Mouse (Mus musculus) midbrain, postnatal 0 days (tissue): Measurements from ENCODE around the gene Camta1. TPM values are rescaled to one million over a fixed set of nuclear protein-coding genes. Genes with fewer than 3 reads are reported as not detected.

Source experiments
- ATAC-seq: fragments of 200-750 bp; cut with Nextera tagmentation; 2 replicates; pipeline ENCODE4 v1.8.0; 2017; ENCODE audit warnings: moderate number of reproducible peaks, mild to moderate bottlenecking, moderate TSS enrichment, moderate library complexity; ENCODE audit not compliant: low FRiP score
- DNase-seq: peaks from one replicate; pipeline ENCODE4 v3.0.0-alpha.2; 2015; ENCODE audit warnings: low spot score
- H3K27ac ChIP-seq: fragments of 300-500 bp; sonication (generic); 2 replicates; pipeline ENCODE4 v1.5.1; 2014; ENCODE audit warnings: low read depth, mild to moderate bottlenecking, low read length, mixed read lengths
- H3K27me3 ChIP-seq: fragments of 300-500 bp; sonication (generic); 2 replicates; pipeline ENCODE4 v1.6.1; 2014; ENCODE audit warnings: low read length, control low read depth, mixed read lengths; ENCODE audit not compliant: insufficient read depth
- H3K36me3 ChIP-seq: fragments of 300-500 bp; sonication (generic); 2 replicates; pipeline ENCODE4 v1.6.1; 2014; ENCODE audit warnings: low read length, control low read depth, mixed read lengths; ENCODE audit not compliant: insufficient read depth
- H3K4me1 ChIP-seq: fragments of 300-500 bp; sonication (generic); 2 replicates; pipeline ENCODE4 v1.6.1; 2014; ENCODE audit warnings: mild to moderate bottlenecking, control low read depth, antibody characterized with exemption, low read length, mixed read lengths; ENCODE audit not compliant: insufficient read depth
- H3K4me2 ChIP-seq: fragments of 300-500 bp; sonication (generic); 2 replicates; pipeline ENCODE4 v1.6.1; 2014; ENCODE audit warnings: low read depth, mild to moderate bottlenecking, low read length, mixed read lengths; ENCODE audit not compliant: poor library complexity, severe bottlenecking
- H3K4me3 ChIP-seq: fragments of 300-500 bp; sonication (generic); 2 replicates; pipeline ENCODE4 v1.5.1; 2014; ENCODE audit warnings: low read depth, mild to moderate bottlenecking, low read length, moderate library complexity
- H3K9ac ChIP-seq: fragments of 300-500 bp; sonication (generic); replicated peaks from 2 replicates; pipeline ENCODE4 v1.6.1; 2014; ENCODE audit warnings: mild to moderate bottlenecking, low read length, moderate library complexity, mixed read lengths; ENCODE audit not compliant: poor library complexity, severe bottlenecking
- H3K9me3 ChIP-seq: fragments of 300-500 bp; sonication (generic); 2 replicates; pipeline ENCODE4 v1.6.1; 2016; ENCODE audit warnings: low read length, control low read depth
- CTCF ChIP-seq: IDR thresholded peaks from 2 replicates; pipeline ENCODE4 v1.5.1; 2016; ENCODE audit warnings: antibody characterized with exemption, mild to moderate bottlenecking
- WGBS: fragments of 180-500 bp; shearing (Covaris S2); extraction: QIAGEN DNeasy Blood & Tissue Kit; methylation state at CpG from one replicate; pipeline ENCODE4 v1.1.7; 2014; 5-methylcytosine and 5-hydroxymethylcytosine counted together
- polyA plus RNA-seq: library from polyadenylated mRNA; unstranded; fragments of >200 nt; fragmentation: Nextera tagmentation; extraction: Ambion mirVana; gene quantifications from 2 replicates; pipeline ENCODE4 v1.2.1, GENCODE M21; 2015
- total RNA-seq: library from RNA; depleted of rRNA; stranded (reverse); fragments of >200 nt; gene quantifications from 2 replicates; pipeline ENCODE4 v1.2.3, GENCODE M21; 2014

Gene Camta1
- total and polyA plus RNA-seq, 2 experiments from 2014 or later: 140 to 153 TPM

GRCm38 (mm10) chr4:151160932-151161331 lies 700.7 kb downstream of the Camta1 start:
- WGBS: 70% methylated on average over 4 of the region's 4 CpGs
- no peak for ATAC-seq
- H3K4me1 ChIP-seq: peaks cover 3% of the 10 kb centered on the region
- peaks cover 6% of the 10 kb centered on the region; the same call in 1 of the 2 replicates for H3K27me3 ChIP-seq
- H3K4me3 ChIP-seq: no peak overlapping the region
- no peaks in the 10 kb centered on the region for H3K36me3 ChIP-seq
- H3K9ac ChIP-seq: no peak overlapping the region
- no peak for TF ChIP-seq CTCF
- no peaks in the 10 kb centered on the region for H3K9me3 ChIP-seq
- no peak overlapping the region for H3K4me2 ChIP-seq
- no peak overlapping the region for H3K27ac ChIP-seq
- DNase-seq: peak; percentile 49

GRCm38 (mm10) chr4:151160476-151160875 lies 701.2 kb downstream of the Camta1 start:
- Histone ChIP-seq H3K4me3 (no peak overlapping the region), H3K4me2 (no peak overlapping the region), H3K27me3 (peaks cover 6% of the 10 kb centered on the region; the same call in 1 of the 2 replicates), H3K27ac (no peak overlapping the region), H3K36me3 (no peaks in the 10 kb centered on the region), H3K4me1 (no peaks in the 10 kb centered on the region), H3K9me3 (no peaks in the 10 kb centered on the region), H3K9ac (no peak overlapping the region)
- TF ChIP-seq CTCF: no peak
- DNase-seq (peak; percentile 55), ATAC-seq (no peak)
- 65% methylated on average over 8 of the region's 8 CpGs for WGBS

GRCm38 (mm10) chr4:151158250-151158649 lies 703.4 kb downstream of the Camta1 start:
- Histone ChIP-seq H3K27ac (no peak overlapping the region), H3K9me3 (no peaks in the 10 kb centered on the region), H3K27me3 (peaks cover 6% of the 10 kb centered on the region; the same call in 1 of the 2 replicates), H3K4me2 (no peak overlapping the region), H3K4me1 (0 out of 2 replicates have a peak, but pooled peaks cover 3% of the 10 kb centered on the region), H3K4me3 (no peak overlapping the region), H3K9ac (no peak overlapping the region), H3K36me3 (no peaks in the 10 kb centered on the region)
- DNase-seq (no peak), ATAC-seq (no peak)
- peak; percentile 39 for TF ChIP-seq CTCF
- 57% methylated on average over 3 of the region's 3 CpGs for WGBS

GRCm38 (mm10) chr4:151156904-151157303 lies 704.8 kb downstream of the Camta1 start:
- peaks cover 6% of the 10 kb centered on the region; the same call in 1 of the 2 replicates for H3K27me3 ChIP-seq
- DNase-seq (peak; percentile 91), ATAC-seq (peak; percentile 50; the same call in 1 of the 2 replicates)
- no peaks in the 10 kb centered on the region for H3K9me3 ChIP-seq
- peak; percentile 100 for TF ChIP-seq CTCF
- no peak overlapping the region for H3K9ac ChIP-seq
- H3K4me2 ChIP-seq: no peak overlapping the region
- H3K4me3 ChIP-seq: no peak overlapping the region
- 0 out of 2 replicates have a peak, but pooled peaks cover 3% of the 10 kb centered on the region for H3K4me1 ChIP-seq
- 1% methylated on average over 7 of the region's 7 CpGs for WGBS
- no peaks in the 10 kb centered on the region for H3K36me3 ChIP-seq
- no peak overlapping the region for H3K27ac ChIP-seq

- WGBS: 59% methylated on average over 4 of the region's 4 CpGs
- Histone ChIP-seq H3K9ac (no peak overlapping the region), H3K27me3 (0 out of 2 replicates have a peak, but pooled peaks cover under 1% of the 10 kb centered on the region), H3K27ac (no peak overlapping the region), H3K4me3 (no peak overlapping the region), H3K4me2 (no peak overlapping the region), H3K9me3 (no peaks in the 10 kb centered on the region), H3K36me3 (no peaks in the 10 kb centered on the region), H3K4me1 (0 out of 2 replicates have a peak, but pooled peaks cover 3% of the 10 kb centered on the region)
- TF ChIP-seq CTCF: no peak
- no peak for ATAC-seq
- no peak for DNase-seq
Measured at GRCm38 (mm10) chr4:151155587-151155986, 706.1 kb downstream of the Camta1 start.

GRCm38 (mm10) chr4:151154306-151154705 lies 707.4 kb downstream of the Camta1 start:
- no peak overlapping the region for H3K9ac ChIP-seq
- no peak overlapping the region for H3K4me3 ChIP-seq
- no peak overlapping the region for H3K4me2 ChIP-seq
- 0 out of 2 replicates have a peak, but pooled peaks cover 3% of the 10 kb centered on the region for H3K4me1 ChIP-seq
- DNase-seq (peak; percentile 56), ATAC-seq (no peak)
- TF ChIP-seq CTCF: no peak
- H3K27ac ChIP-seq: peak overlapping the region; percentile 0; the same call in 1 of the 2 replicates
- H3K36me3 ChIP-seq: no peaks in the 10 kb centered on the region
- H3K9me3 ChIP-seq: no peaks in the 10 kb centered on the region
- 31% methylated on average over 4 of the region's 4 CpGs for WGBS
- no peaks in the 10 kb centered on the region for H3K27me3 ChIP-seq
